Mouse (Mus musculus): ENCODE data around the gene Evi2b.

The Evi2b gene

DNA sequence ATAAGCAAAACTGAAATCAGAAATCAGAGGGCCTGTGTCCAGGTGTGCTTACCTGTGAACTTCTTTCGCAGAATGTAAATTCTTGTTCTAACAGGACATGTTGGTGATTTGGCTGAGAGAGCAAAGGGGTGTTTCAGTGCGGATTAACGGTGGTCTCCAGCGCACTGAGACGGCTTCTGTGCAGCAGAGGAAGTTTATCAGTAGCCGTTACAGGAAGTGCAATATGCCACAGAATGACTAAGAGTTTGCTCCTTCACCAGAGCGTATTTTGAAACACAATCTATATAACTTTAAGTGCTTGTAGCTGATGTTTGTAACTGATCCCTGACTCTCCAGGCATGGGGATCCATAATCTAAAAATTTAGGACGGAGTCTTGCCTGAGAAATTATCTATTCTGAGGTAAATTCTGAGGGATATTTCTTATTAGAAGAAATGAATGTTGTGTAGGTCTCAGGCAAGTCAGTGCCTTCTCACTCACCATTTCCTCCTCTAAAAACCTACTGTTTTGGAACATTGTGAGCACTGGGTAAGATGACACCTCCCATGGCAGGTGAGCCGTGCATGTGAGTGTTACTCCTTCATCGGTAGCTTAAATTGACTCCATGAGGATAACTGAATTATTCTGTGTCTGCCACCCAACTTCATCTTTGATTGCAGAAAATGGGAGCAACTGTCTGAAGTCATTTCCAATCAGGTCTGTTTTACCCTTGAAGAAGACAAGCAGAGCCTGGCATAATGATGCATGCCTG, at the start of gene Evi2b:
Evi2b (minus strand) TSS at position 203 of the 750 bp plus-strand sequence.
- DNase-seq (ENCODE audit: low read depth in 1 of 2, low spot score in 2 of 2), result no peak

- no peak for DNase-seq (ENCODE audit: low read depth in 1 of 2, low spot score in 2 of 2)
Measured at GRCm38 (mm10) chr11:79570319-79570718, 46.8 kb upstream of the Evi2b start.

DNA sequence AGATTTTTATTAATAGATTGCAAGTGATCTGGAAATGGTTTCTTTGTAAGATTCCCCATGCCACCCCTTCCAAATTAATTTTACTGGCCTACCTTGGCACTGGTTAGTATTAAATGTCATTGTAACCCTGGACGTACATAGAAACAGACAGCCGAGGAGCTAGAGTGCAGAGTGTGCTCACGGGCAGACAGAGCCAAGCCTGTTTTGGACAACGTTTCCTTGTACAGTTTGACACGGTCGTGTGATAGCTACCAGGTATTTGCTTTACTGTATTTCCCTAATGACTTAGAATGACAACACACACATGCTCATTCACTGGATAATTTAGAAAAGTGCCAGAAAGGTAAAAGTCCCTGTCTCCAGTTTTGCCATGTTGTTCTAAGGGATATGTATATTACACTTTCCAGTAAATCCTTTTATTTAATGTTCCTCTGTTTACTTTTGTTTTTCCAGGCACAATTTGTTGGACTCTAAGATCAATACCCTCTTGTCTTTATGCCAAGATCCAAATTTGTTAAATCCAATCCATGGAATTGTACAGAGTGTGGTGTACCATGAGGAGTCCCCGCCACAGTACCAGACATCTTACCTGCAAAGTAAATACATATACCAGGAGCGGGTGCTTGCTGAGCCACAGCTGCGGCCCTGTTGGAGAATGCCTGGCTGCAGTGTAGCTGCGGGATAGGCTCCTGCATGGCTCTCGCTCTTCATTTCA, 44.8 kb upstream of the Evi2b start:
- DNase-seq (ENCODE audit: low read depth in 1 of 2, low spot score in 2 of 2), result no peak

- no peak for DNase-seq (ENCODE audit: low read depth in 1 of 2, low spot score in 2 of 2)
Measured at GRCm38 (mm10) chr11:79566947-79567346, 43.4 kb upstream of the Evi2b start.

DNA sequence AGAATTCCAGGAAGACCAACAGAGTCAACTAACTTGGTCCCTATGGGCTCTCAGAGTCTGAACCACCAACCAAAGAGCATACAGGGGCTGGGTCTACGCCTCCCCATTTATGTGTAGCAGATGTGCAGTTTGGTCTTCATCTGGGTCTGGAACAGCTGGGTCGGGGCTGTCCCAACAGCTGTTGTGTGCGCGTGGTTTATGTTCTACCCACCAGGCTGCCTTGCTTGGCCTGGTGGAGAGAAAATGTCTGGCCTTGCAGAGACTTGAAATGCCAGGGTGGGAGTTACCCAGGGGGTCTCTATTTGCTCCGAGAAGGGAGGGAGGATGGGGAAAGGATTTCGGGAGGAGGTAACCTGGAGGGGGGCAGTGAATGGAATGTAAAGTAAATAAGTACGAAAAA, 39.9 kb upstream of the Evi2b start:
- DNase-seq (ENCODE audit: low read depth in 1 of 2, low spot score in 2 of 2), result no peak

DNA sequence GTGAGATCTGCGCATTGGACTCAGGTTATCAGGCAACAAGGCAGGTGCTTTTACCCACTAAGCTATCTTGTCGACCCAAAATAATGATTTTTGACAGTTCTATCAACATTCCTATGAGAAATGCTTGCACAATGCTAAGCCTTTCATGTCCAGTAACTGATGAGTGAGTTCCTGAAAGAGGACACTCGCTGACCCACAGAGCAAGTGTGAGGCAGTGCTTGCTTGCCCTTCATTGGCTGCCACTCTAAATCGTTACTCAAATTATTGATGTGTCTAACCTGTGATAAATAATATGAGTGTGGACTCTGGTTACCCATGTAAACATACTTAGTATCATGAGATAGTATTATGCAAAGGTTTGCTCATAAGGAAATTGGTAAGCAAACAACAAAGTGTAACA, 37.0 kb upstream of the Evi2b start:
- no peak for DNase-seq (ENCODE audit: low read depth in 1 of 2, low spot score in 2 of 2)

GRCm38 (mm10) chr11:79552622-79553021, 29.1 kb upstream of the Evi2b start:
- DNase-seq (ENCODE audit: low read depth in 1 of 2, low spot score in 2 of 2), result no peak

- DNase-seq (ENCODE audit: low read depth in 1 of 2, low spot score in 2 of 2), result no peak
Measured at GRCm38 (mm10) chr11:79536293-79536692, 12.7 kb upstream of the Evi2b start.

DNA sequence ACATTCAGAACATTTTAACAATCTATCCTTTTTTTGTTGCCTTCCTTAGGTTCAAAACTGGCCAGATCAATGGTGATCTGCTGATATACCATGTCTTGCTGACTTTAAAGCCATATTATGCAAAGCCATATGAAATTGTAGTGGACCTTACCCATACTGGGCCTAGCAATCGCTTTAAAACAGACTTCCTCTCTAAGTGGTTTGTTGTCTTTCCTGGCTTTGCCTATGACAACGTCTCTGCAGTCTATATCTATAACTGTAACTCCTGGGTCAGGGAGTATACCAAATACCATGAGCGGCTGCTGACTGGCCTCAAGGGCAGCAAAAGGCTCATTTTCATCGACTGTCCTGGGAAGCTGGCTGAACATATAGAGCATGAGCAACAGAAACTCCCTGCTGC, 12.0 kb upstream of the Evi2b start:
- DNase-seq (ENCODE audit: low read depth in 1 of 2, low spot score in 2 of 2), result no peak

DNA sequence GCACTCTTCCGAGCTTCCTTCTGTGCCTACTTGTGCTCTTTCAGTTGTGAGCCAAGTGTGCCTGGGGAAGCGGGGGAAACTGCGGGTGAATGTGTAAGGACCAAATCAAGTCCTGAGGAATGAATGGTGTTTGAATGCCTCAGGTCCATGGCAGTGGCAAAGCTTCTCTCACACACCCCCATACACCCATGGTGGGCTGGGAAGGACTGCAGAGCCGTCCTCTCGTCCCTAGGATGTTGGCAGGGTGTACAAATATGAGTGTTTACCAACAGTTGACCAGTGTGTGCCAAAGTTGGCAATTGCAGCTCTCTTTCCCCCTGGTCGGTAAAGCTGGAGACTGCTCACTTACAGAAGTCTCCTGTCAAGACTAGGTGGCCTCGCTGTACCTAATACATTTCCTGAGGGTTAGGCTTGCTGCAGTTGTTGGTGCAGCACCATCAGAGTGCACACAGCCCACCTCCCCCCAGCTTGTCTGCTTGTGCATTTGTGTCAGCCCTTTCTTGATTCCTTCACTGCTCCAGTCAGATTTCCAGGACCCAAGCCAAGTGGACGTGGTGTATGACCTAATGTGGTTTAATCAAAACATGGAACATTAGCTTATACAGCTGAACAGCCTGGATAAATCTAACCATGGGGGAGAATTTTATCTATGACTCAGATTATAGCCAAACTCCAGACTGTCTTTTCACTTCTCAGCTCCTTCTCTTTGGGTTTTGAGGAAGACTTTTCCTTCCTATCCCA, 10.6 kb upstream of the Evi2b start:
- DNase-seq (ENCODE audit: low read depth in 1 of 2, low spot score in 2 of 2), result no peak

- DNase-seq (ENCODE audit: low read depth in 1 of 2, low spot score in 2 of 2), result no peak
Measured at GRCm38 (mm10) chr11:79533311-79533710, 9.7 kb upstream of the Evi2b start.

GRCm38 (mm10) chr11:79531485-79531884, 7.9 kb upstream of the Evi2b start:
- no peak for DNase-seq (ENCODE audit: low read depth in 1 of 2, low spot score in 2 of 2)

DNA sequence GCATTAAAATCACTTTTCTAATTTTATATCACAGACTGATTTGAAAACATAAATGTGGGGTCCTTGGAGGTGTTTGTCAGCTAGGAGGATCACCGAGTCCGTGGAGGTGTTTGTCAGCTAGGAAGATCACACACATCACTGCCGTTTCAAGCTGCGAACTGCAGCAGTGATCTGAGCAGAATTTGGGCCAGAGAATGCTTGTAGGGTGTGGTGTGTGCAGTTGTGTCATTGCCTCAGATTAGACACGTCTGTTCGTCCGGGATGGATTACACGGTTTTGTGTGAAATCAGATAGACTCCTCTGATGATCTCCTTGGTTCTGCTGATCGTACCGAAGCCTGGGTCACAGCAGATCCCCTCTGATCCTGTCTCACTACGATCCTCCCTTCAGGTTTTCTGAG, 7.2 kb upstream of the Evi2b start:
- DNase-seq (ENCODE audit: low read depth in 1 of 2, low spot score in 2 of 2), result no peak

GRCm38 (mm10) chr11:79530333-79530761, 6.8 kb upstream of the Evi2b start, which contains the start of the genes Evi2 and Evi2a:
Gene Evi2 (minus strand): TSS chr11:79530589.
Gene Evi2a (minus strand): TSS chr11:79530609.
- DNase-seq (ENCODE audit: low read depth in 1 of 2, low spot score in 2 of 2), result peak; percentile 53 to 65

GRCm38 (mm10) chr11:79529736-79530135, 6.2 kb upstream of the Evi2b start:
- DNase-seq (ENCODE audit: low read depth in 1 of 2, low spot score in 2 of 2), result no peak

GRCm38 (mm10) chr11:79529226-79529625, 5.7 kb upstream of the Evi2b start:
- no peak for DNase-seq (ENCODE audit: low read depth in 1 of 2, low spot score in 2 of 2)

DNA sequence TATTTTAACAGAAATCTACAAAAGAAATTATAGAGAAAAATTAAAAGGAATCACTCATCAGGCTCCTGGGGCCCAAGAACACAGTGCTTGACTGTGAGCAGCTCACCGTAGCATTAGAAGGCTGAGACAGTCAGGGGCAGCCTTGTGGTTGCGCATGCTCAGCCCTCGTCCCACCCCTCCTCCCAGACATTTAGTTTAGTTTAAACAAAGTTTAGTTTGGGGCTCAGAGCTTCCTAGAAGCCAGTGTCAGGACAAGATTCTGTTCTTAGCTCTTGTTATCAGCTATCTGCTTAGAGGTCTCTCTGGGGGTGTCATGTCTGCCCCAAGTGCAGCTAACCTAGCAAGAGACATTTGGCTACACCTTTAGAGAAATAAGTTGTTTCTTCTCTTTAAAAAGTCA, 5.0 kb upstream of the Evi2b start:
- no peak for DNase-seq (ENCODE audit: low read depth in 1 of 2, low spot score in 2 of 2)

- peak; percentile 61 to 84 for DNase-seq (ENCODE audit: low read depth in 1 of 2, low spot score in 2 of 2)
Measured at GRCm38 (mm10) chr11:79527739-79528384, 4.3 kb upstream of the Evi2b start.

- DNase-seq (ENCODE audit: low read depth in 1 of 2, low spot score in 2 of 2), result peak; percentile 44 to 50
Measured at GRCm38 (mm10) chr11:79527015-79527738, 3.6 kb upstream of the Evi2b start.

DNA sequence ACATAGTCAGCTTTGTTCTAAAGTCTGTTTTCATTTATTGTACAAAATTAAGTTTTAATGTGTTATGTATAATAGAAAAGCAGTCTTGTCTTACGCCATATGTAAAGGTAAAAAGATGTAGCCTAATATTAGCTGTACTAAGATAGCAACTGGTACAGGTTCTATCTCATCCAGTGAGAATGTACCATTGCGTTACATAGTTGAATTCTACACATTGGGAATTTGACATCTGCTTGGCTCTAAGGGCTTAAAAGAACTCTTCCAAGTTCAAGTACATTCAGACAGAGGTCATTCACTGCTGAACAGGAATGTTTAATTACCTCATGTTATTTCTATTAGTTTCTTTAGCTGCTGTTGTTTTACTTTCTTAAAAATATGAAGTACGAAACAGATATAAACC, 3.0 kb upstream of the Evi2b start:
- DNase-seq (ENCODE audit: low read depth in 1 of 2, low spot score in 2 of 2), result no peak

- DNase-seq (ENCODE audit: low read depth in 1 of 2, low spot score in 2 of 2), result no peak
Measured at GRCm38 (mm10) chr11:79524310-79524575, 681 bp upstream of the Evi2b start.

All from monocyte, adult 2 months (primary cell).